Mouse (Mus musculus) bone marrow, adult 2 months (tissue): ENCODE measurements at regions not wholly inside any gene's neighbourhood (a gene's known extent, or its start where the extent isn't known, plus 50 kb on each side); places are given as distances from the start of the nearest gene placed in this dataset.

Experiments used
- CTCF ChIP-seq: fragments of 200-500 bp; IDR thresholded peaks from 2 replicates; pipeline ENCODE4 v1.5.1; 2011; ENCODE audit warnings: low read length, control low read depth; ENCODE audit not compliant: control insufficient read depth, insufficient read depth
- POLR2A ChIP-seq: fragments of 200-500 bp; IDR thresholded peaks from 2 replicates; pipeline ENCODE4 v1.6.1; 2011; ENCODE audit warnings: low read depth, mild to moderate bottlenecking, control low read depth, low read length, borderline replicate concordance; ENCODE audit not compliant: control insufficient read depth

DNA sequence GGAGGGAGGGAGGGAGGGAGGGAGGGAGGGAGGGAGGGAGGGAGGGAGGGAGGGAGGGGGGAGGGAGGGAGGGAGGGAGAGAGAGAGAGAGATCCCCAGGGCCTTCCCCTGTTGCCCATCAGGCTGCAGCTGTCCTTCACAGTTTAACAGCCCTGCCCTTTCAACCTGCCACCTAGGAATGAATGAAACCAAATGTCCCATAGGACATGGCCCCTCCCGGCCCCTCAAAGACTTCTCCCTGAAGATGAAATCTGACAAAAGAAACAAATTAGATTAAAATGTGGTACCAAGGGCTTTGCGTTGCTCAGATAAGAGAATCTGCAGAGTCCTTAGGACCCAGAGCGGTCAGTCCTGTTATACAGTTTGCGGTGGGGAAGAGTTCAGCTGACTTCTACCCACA, 86.0 kb upstream of the Creb1 start:
- TF ChIP-seq CTCF (no peak), POLR2A (no peak)
